Mouse (Mus musculus) lung, embryonic 14.5 days (tissue): ENCODE data around the gene Pf4. TPM values are rescaled to one million over a fixed set of nuclear protein-coding genes. Genes with fewer than 3 reads are reported as not detected.
"Not testable (repeated sequence)": the region's sequence is repeated elsewhere in the genome, so short reads cannot be mapped to it uniquely, and the experiment has no call there.

Experiments
- ATAC-seq: fragments of 200-750 bp; cut with Nextera tagmentation; 2 replicates; pipeline ENCODE4 v1.8.0; 2017; ENCODE audit warnings: mild to moderate bottlenecking, moderate TSS enrichment, moderate library complexity; ENCODE audit not compliant: insufficient read depth
- DNase-seq: peaks from one replicate; pipeline ENCODE4 v3.0.0-alpha.2; 2015
- H3K27ac ChIP-seq: fragments of 300-500 bp; sonication (generic); 2 replicates; pipeline ENCODE4 v1.5.1; 2014; ENCODE audit warnings: low read depth, mild to moderate bottlenecking, moderate library complexity
- H3K27me3 ChIP-seq: fragments of 300-500 bp; sonication (generic); 2 replicates; pipeline ENCODE4 v1.6.1; 2014; ENCODE audit warnings: low read length, control low read depth; ENCODE audit not compliant: insufficient read depth
- H3K36me3 ChIP-seq: fragments of 300-500 bp; sonication (generic); 2 replicates; pipeline ENCODE4 v1.6.1; 2014; ENCODE audit warnings: control low read depth; ENCODE audit not compliant: insufficient read depth
- H3K4me1 ChIP-seq: fragments of 300-500 bp; sonication (generic); 2 replicates; pipeline ENCODE4 v1.6.1; 2014; ENCODE audit warnings: antibody characterized with exemption, control low read depth; ENCODE audit not compliant: insufficient read depth
- H3K4me2 ChIP-seq: fragments of 300-500 bp; sonication (generic); 2 replicates; pipeline ENCODE4 v1.6.1; 2014; ENCODE audit warnings: mild to moderate bottlenecking
- H3K4me3 ChIP-seq: fragments of 300-500 bp; sonication (generic); 2 replicates; pipeline ENCODE4 v1.5.1; 2014; ENCODE audit warnings: low read depth, low read length
- H3K9ac ChIP-seq: fragments of 300-500 bp; sonication (generic); 2 replicates; pipeline ENCODE4 v1.6.1; 2014
- H3K9me3 ChIP-seq: fragments of 300-500 bp; sonication (generic); 2 replicates; pipeline ENCODE4 v1.6.1; 2016; ENCODE audit warnings: low read depth, low read length, control low read depth
- CTCF ChIP-seq: IDR thresholded peaks from 2 replicates; pipeline ENCODE4 v1.5.1; 2016; ENCODE audit warnings: antibody characterized with exemption, low read depth
- WGBS: fragments of 180-500 bp; shearing (Covaris S2); extraction: QIAGEN DNeasy Blood & Tissue Kit; methylation state at CpG from one replicate; pipeline ENCODE4 v1.1.7; 2014; 5-methylcytosine and 5-hydroxymethylcytosine counted together
- polyA plus RNA-seq: library from polyadenylated mRNA; unstranded; fragments of >200 nt; fragmentation: Nextera tagmentation; extraction: Ambion mirVana; gene quantifications from 2 replicates; pipeline ENCODE4 v1.2.1, GENCODE M21; 2014

The Pf4 gene
- polyA plus RNA-seq, 1 experiment from 2014 or later = 60.3 TPM

- Histone ChIP-seq H3K27me3 (no peaks in the 10 kb centered on the region), H3K4me3 (no peak overlapping the region), H3K9ac (no peak overlapping the region), H3K36me3 (no peaks in the 10 kb centered on the region), H3K4me2 (no peak overlapping the region), H3K27ac (no peak overlapping the region), H3K4me1 (0 out of 2 replicates have a peak, but pooled peaks cover 5% of the 10 kb centered on the region), H3K9me3 (no peaks in the 10 kb centered on the region)
- 76% methylated on average over 4 of the region's 4 CpGs for WGBS
- TF ChIP-seq CTCF = peak; percentile 52
- ATAC-seq = no peak
- peak; percentile 32 for DNase-seq
Measured at GRCm38 (mm10) chr5:90788114-90788513, 15.9 kb downstream of the Pf4 start.

- DNase-seq (no peak), ATAC-seq (no peak)
- no peak overlapping the region for H3K4me2 ChIP-seq
- no peaks in the 10 kb centered on the region for H3K9me3 ChIP-seq
- no peak overlapping the region for H3K4me3 ChIP-seq
- H3K27ac ChIP-seq = no peak overlapping the region
- no peak overlapping the region for H3K9ac ChIP-seq
- 0 out of 2 replicates have a peak, but pooled peaks cover 5% of the 10 kb centered on the region for H3K4me1 ChIP-seq
- no peaks in the 10 kb centered on the region for H3K36me3 ChIP-seq
- WGBS = 63% methylated on average over 11 of the region's 11 CpGs
- H3K27me3 ChIP-seq = no peaks in the 10 kb centered on the region
- TF ChIP-seq CTCF = no peak
Measured at GRCm38 (mm10) chr5:90789306-90790073, 17.3 kb downstream of the Pf4 start.

GRCm38 (mm10) chr5:90790074-90790502 is 17.9 kb downstream of the Pf4 start:
- H3K4me2 ChIP-seq = no peak overlapping the region
- no peaks in the 10 kb centered on the region for H3K9me3 ChIP-seq
- no peaks in the 10 kb centered on the region for H3K27me3 ChIP-seq
- WGBS = 34% methylated on average over 8 of the region's 8 CpGs
- H3K36me3 ChIP-seq = no peaks in the 10 kb centered on the region
- H3K27ac ChIP-seq = no peak overlapping the region
- no peak for TF ChIP-seq CTCF
- 0 out of 2 replicates have a peak, but pooled peaks cover 5% of the 10 kb centered on the region for H3K4me1 ChIP-seq
- H3K9ac ChIP-seq = no peak overlapping the region
- ATAC-seq = no peak
- DNase-seq = peak; percentile 48
- no peak overlapping the region for H3K4me3 ChIP-seq

GRCm38 (mm10) chr5:90794195-90794625 is 22.0 kb downstream of the Pf4 start, which contains the start of gene Cxcl15:
Gene Cxcl15, plus strand, starts transcription at chr5:90794534.
- peak; percentile 69 for DNase-seq
- H3K27me3 ChIP-seq = no peaks in the 10 kb centered on the region
- 0 out of 2 replicates have a peak, but pooled peaks cover 5% of the 10 kb centered on the region for H3K4me1 ChIP-seq
- H3K4me2 ChIP-seq = peak within 1 kb of the TSS; percentile 35
- WGBS = 42% methylated on average over 5 of the region's 5 CpGs
- no peak within 1 kb of the TSS for H3K9ac ChIP-seq
- peak; percentile 88 for ATAC-seq
- no peak for TF ChIP-seq CTCF
- H3K27ac ChIP-seq = peak within 1 kb of the TSS; percentile 27
- H3K9me3 ChIP-seq = no peaks in the 10 kb centered on the region
- H3K36me3 ChIP-seq = no peaks in the 10 kb centered on the region
- H3K4me3 ChIP-seq = no peak within 1 kb of the TSS

- peak overlapping the region; percentile 20; the same call in 1 of the 2 replicates for H3K4me2 ChIP-seq
- H3K27ac ChIP-seq, H3K9ac ChIP-seq, DNase-seq, H3K36me3 ChIP-seq, H3K27me3 ChIP-seq, H3K9me3 ChIP-seq, ATAC-seq, H3K4me3 ChIP-seq, H3K4me1 ChIP-seq: not testable (repeated sequence)
- WGBS = 84% methylated on average over 2 of the region's 2 CpGs
Measured at GRCm38 (mm10) chr5:90795392-90795791, 23.2 kb downstream of the Pf4 start.

- DNase-seq (no peak), ATAC-seq (no peak)
- Histone ChIP-seq H3K9me3 (no peaks in the 10 kb centered on the region), H3K9ac (no peak overlapping the region), H3K4me3 (no peak overlapping the region), H3K4me2 (no peak overlapping the region), H3K27me3 (no peaks in the 10 kb centered on the region), H3K36me3 (no peaks in the 10 kb centered on the region), H3K27ac (no peak overlapping the region), H3K4me1 (no peaks in the 10 kb centered on the region)
- TF ChIP-seq CTCF = no peak
Measured at GRCm38 (mm10) chr5:90804574-90804973, 32.3 kb downstream of the Pf4 start.

- H3K4me1 ChIP-seq = no peaks in the 10 kb centered on the region
Measured at GRCm38 (mm10) chr5:90806050-90806449, 33.8 kb downstream of the Pf4 start.

More at GRCm38 (mm10) chr5:90806050-90806449, 33.8 kb downstream of the Pf4 start:
- no peak overlapping the region for H3K4me3 ChIP-seq
- DNase-seq = no peak
- H3K27me3 ChIP-seq = no peaks in the 10 kb centered on the region
- no peaks in the 10 kb centered on the region for H3K36me3 ChIP-seq
- TF ChIP-seq CTCF = no peak
- no peak overlapping the region for H3K27ac ChIP-seq
- H3K4me2 ChIP-seq = no peak overlapping the region
- H3K9me3 ChIP-seq = no peaks in the 10 kb centered on the region
- H3K9ac ChIP-seq = no peak overlapping the region
- ATAC-seq = no peak
